Mouse (Mus musculus) spleen, adult 2 months (tissue): ENCODE measurements at regions not wholly inside any gene's neighbourhood (a gene's known extent, or its start where the extent isn't known, plus 50 kb on each side); places are given as distances from the start of the nearest gene placed in this dataset.

Source experiments
- CTCF ChIP-seq: fragments of 200-500 bp; IDR thresholded peaks from 2 replicates; pipeline ENCODE4 v1.5.1; 2011; ENCODE audit warnings: mild to moderate bottlenecking, inconsistent platforms; ENCODE audit not compliant: insufficient read depth, insufficient read length, insufficient replicate concordance; ENCODE audit errors: extremely low read depth
- POLR2A ChIP-seq: fragments of 200-500 bp; IDR thresholded peaks from 2 replicates; pipeline ENCODE4 v1.6.1; 2011; ENCODE audit warnings: low read depth, low read length, inconsistent platforms

GRCm38 (mm10) chr2:173454741-173455140 is 67.6 kb upstream of the 1700021F07Rik start:
- TF ChIP-seq POLR2A (no peak), CTCF (no peak)
